8 mouse cellular contexts compared by ENCODE assay signal in genomic region chr4:148901275-148902052, GRCm38 (mm10).
DNase-seq lines count a peak whose midpoint lies in the region; ATAC-seq and TF ChIP-seq lines count a peak whose summit lies in the region.

No protein-coding gene starts in this region.

- no peak for DNase-seq in heart, embryonic 10.5 days (ENCODE audit: low spot score)
- no peak for DNase-seq in heart, postnatal 25 days (ENCODE audit: low spot score)
- DNase-seq in ES-E14 (ENCODE audit: low read depth, low spot score): no peak
- DNase-seq in heart, postnatal 0 days (ENCODE audit: low spot score): no peak
- no peak for DNase-seq in gastrocnemius, postnatal 4 days (ENCODE audit: low spot score in 2 of 2)
- DNase-seq in ovary, postnatal 14 days (ENCODE audit: low spot score): no peak

- H3K9ac ChIP-seq in ES-E14 (ENCODE audit: insufficient read depth, low read depth, low read length, poor library complexity, severe bottlenecking): peak overlapping the region; percentile 70
- H3K9ac ChIP-seq in heart, postnatal 0 days (replicated peaks; ENCODE audit: low read depth, low read length): peak overlapping the region; percentile 82
- peak overlapping the region; percentile 51 for H3K9ac ChIP-seq in liver, embryonic 16.5 days (ENCODE audit: low read depth, low read length)
- peak overlapping the region; percentile 79 for H3K9ac ChIP-seq in stomach, embryonic 16.5 days (ENCODE audit: low read length)

- no peaks in the 10 kb centered on the region for H3K9me3 ChIP-seq in heart, embryonic 10.5 days
- no peaks in the 10 kb centered on the region for H3K9me3 ChIP-seq in ES-E14 (ENCODE audit: control insufficient read depth, insufficient read depth, low read depth, low read length)
- H3K9me3 ChIP-seq in heart, postnatal 0 days (replicated peaks; ENCODE audit: control insufficient read depth, low read length): no peaks in the 10 kb centered on the region
- no peaks in the 10 kb centered on the region for H3K9me3 ChIP-seq in liver, embryonic 16.5 days (replicated peaks; ENCODE audit: control insufficient read depth, low read length)
- H3K9me3 ChIP-seq in stomach, embryonic 16.5 days (replicated peaks; ENCODE audit: control insufficient read depth, low read length): no peaks in the 10 kb centered on the region

- in situ Hi-C loops in ES-E14 (cut with MboI; ENCODE audit: low sequenced_read_pairs in 2 of 2, unreplicated experiment in 2 of 2): no loop called here

- H3K27me3 ChIP-seq in heart, embryonic 10.5 days (ENCODE audit: insufficient read depth, poor library complexity, severe bottlenecking): peaks cover 56% of the 10 kb centered on the region
- H3K27me3 ChIP-seq in heart, postnatal 0 days (ENCODE audit: control insufficient read depth, insufficient read depth, low read length): no peaks in the 10 kb centered on the region
- peaks cover 42% of the 10 kb centered on the region for H3K27me3 ChIP-seq in liver, embryonic 16.5 days (ENCODE audit: control insufficient read depth, insufficient read depth, low read depth, low read length)
- H3K27me3 ChIP-seq in stomach, embryonic 16.5 days (ENCODE audit: control insufficient read depth, insufficient read depth, low read length): peaks cover 11% of the 10 kb centered on the region; the same call in 1 of the 2 replicates

- intact Hi-C loops in heart, postnatal 25 days (cut with DNase I): loop anchor here (5.0 kb wide), 3 partner anchors 51 to 171 kb away; no protein-coding TSS in a partner anchor

- peak overlapping the region; percentile 94 for H3K4me2 ChIP-seq in heart, postnatal 0 days (ENCODE audit: low read depth, low read length)
- H3K4me2 ChIP-seq in liver, embryonic 16.5 days (ENCODE audit: low read depth, low read length): peak overlapping the region; percentile 94
- peak overlapping the region; percentile 95 for H3K4me2 ChIP-seq in stomach, embryonic 16.5 days (ENCODE audit: low read depth, low read length)

- H3K27ac ChIP-seq in heart, embryonic 10.5 days: peak overlapping the region; percentile 91
- no peak overlapping the region for H3K27ac ChIP-seq in ES-E14 (ENCODE audit: insufficient read depth, low read depth, low read length, poor library complexity, severe bottlenecking)
- peak overlapping the region; percentile 91 for H3K27ac ChIP-seq in heart, postnatal 0 days (ENCODE audit: low read depth)
- H3K27ac ChIP-seq in liver, embryonic 16.5 days (ENCODE audit: low read length): no peak overlapping the region
- H3K27ac ChIP-seq in stomach, embryonic 16.5 days (ENCODE audit: low read length): peak overlapping the region; percentile 74

- no peak for TF ChIP-seq EP300 in heart, postnatal 0 days (IDR thresholded peaks at IDR 0.05; ENCODE audit: low read depth)

- under 1% methylated on average over 64 of the region's 64 CpGs for WGBS in heart, embryonic 10.5 days
- WGBS in heart, postnatal 0 days: 1% methylated on average over 64 of the region's 64 CpGs
- WGBS in liver, embryonic 16.5 days (ENCODE audit: insufficient replicate concordance): under 1% methylated on average over 64 of the region's 64 CpGs
- WGBS in stomach, embryonic 16.5 days: 1% methylated on average over 64 of the region's 64 CpGs

- H3K36me3 ChIP-seq in heart, embryonic 10.5 days: peaks cover 8% of the 10 kb centered on the region; the same call in 1 of the 2 replicates
- H3K36me3 ChIP-seq in ES-E14 (ENCODE audit: control insufficient read depth, insufficient read depth, low read length, poor library complexity, severe bottlenecking): no peaks in the 10 kb centered on the region
- no peaks in the 10 kb centered on the region; the same call in 1 of the 2 replicates for H3K36me3 ChIP-seq in heart, postnatal 0 days (replicated peaks; ENCODE audit: control insufficient read depth, insufficient read depth, low read length)
- no peaks in the 10 kb centered on the region for H3K36me3 ChIP-seq in liver, embryonic 16.5 days (ENCODE audit: control insufficient read depth, insufficient read depth)
- H3K36me3 ChIP-seq in stomach, embryonic 16.5 days (ENCODE audit: control insufficient read depth, insufficient read depth, low read length): no peaks in the 10 kb centered on the region

- H3K4me1 ChIP-seq in heart, embryonic 10.5 days: peaks cover 75% of the 10 kb centered on the region
- peaks cover 0 to 6% of the 10 kb centered on the region in 2 experiments; a peak in 1 of 4 replicates for H3K4me1 ChIP-seq in ES-E14 (ENCODE audit: control insufficient read depth in 2 of 2, insufficient read depth in 2 of 2, low read length in 2 of 2, poor library complexity in 1 of 2)
- H3K4me1 ChIP-seq in heart, postnatal 0 days (ENCODE audit: control insufficient read depth, insufficient read depth): peaks cover 26% of the 10 kb centered on the region
- peaks cover 3% of the 10 kb centered on the region; the same call in 1 of the 2 replicates for H3K4me1 ChIP-seq in liver, embryonic 16.5 days (ENCODE audit: control insufficient read depth, low read depth, low read length)
- H3K4me1 ChIP-seq in stomach, embryonic 16.5 days (ENCODE audit: control insufficient read depth, insufficient read depth, low read length): peaks cover 19% of the 10 kb centered on the region; the same call in 1 of the 2 replicates

- no peak for TF ChIP-seq CTCF in heart, postnatal 0 days (IDR thresholded peaks at IDR 0.05; ENCODE audit: low read depth)

- peak overlapping the region; percentile 84 for H3K4me3 ChIP-seq in heart, embryonic 10.5 days
- peak overlapping the region; percentile 76 to 98 for H3K4me3 ChIP-seq in ES-E14 (ENCODE audit: insufficient read depth in 1 of 2, low read depth in 1 of 2, low read length in 2 of 2, poor library complexity in 1 of 2, severe bottlenecking in 1 of 2)
- peak overlapping the region; percentile 86 for H3K4me3 ChIP-seq in heart, postnatal 0 days (ENCODE audit: low read depth, low read length)
- peak overlapping the region; percentile 69 for H3K4me3 ChIP-seq in liver, embryonic 16.5 days (ENCODE audit: low read depth, low read length)
- H3K4me3 ChIP-seq in stomach, embryonic 16.5 days (replicated peaks; ENCODE audit: low read length): peak overlapping the region; percentile 78

- ATAC-seq in heart, postnatal 0 days (ENCODE audit: insufficient read depth, low read depth): no peak
- ATAC-seq in liver, embryonic 16.5 days (ENCODE audit: low read depth): peak; percentile 16; the same call in 1 of the 2 replicates
- no peak for ATAC-seq in stomach, embryonic 16.5 days (ENCODE audit: insufficient read depth, low FRiP score)

TF ChIP-seq in ES-E14, 5 proteins besides CTCF, POLR2A, EP300 and RAD21:
- TF ChIP-seq CHD2 (IDR thresholded peaks at IDR 0.05; ENCODE audit: low read depth, low read length) (no peak), ZC3H11A (IDR thresholded peaks at IDR 0.05; ENCODE audit: borderline replicate concordance, low read depth, low read length) (no peak), ZNF384 (IDR thresholded peaks at IDR 0.05; ENCODE audit: low read depth, low read length) (no peak), MAFK (IDR thresholded peaks at IDR 0.05; ENCODE audit: insufficient read depth, low read depth, low read length) (no peak), HCFC1 (IDR thresholded peaks at IDR 0.05; ENCODE audit: borderline replicate concordance, insufficient read depth, low read length) (no peak)

Comparison
In these comparisons a context has a peak if more than half of its experiments do, and no peak if none do; other contexts are left out.
1. H3K27ac ChIP-seq: peak in heart, embryonic 10.5 days (single experiment), heart, postnatal 0 days (single experiment) and stomach, embryonic 16.5 days (single experiment); none in ES-E14 (single experiment) and liver, embryonic 16.5 days (single experiment).
2. Peak in every context shown above with its lines, with median percentiles within 50 percentile points of each other: H3K4me3 ChIP-seq, H3K9ac ChIP-seq and H3K4me2 ChIP-seq.